20 mouse cellular contexts compared by ENCODE assay signal in genomic region chr1:91615396-91615795, GRCm38 (mm10).
A peak's percentile ranks its signal among the peaks of the same experiment; 100 is the strongest.
DNase-seq lines count a peak whose midpoint lies in the region; ATAC-seq and TF ChIP-seq lines count a peak whose summit lies in the region.
"Had no signal": no experiment of that assay in that cellular context is flagged by ENCODE, and none has a peak within 500 bp of the region (broad histone marks: within the 10 kb centered on the region; RNA-seq: fewer than 3 reads in every experiment).

No protein-coding gene starts in this region.

- TF ChIP-seq CTCF in lung, postnatal 0 days (IDR thresholded peaks at IDR 0.05), result no peak

- H3K27ac ChIP-seq in kidney, embryonic 16.5 days (ENCODE audit: low read length), result no peak overlapping the region
- H3K27ac ChIP-seq in limb, embryonic 10.5 days, result peak overlapping the region; percentile 32; the same call in 1 of the 2 replicates
- H3K27ac ChIP-seq in lung, postnatal 0 days (ENCODE audit: low read length), result no peak overlapping the region
- H3K27ac ChIP-seq: embryonic facial prominence, embryonic 13.5 days; forebrain, embryonic 13.5 days; gastrocnemius, adult 2 months; hindbrain, embryonic 10.5 days had no signal

- no peaks in the 10 kb centered on the region for H3K36me3 ChIP-seq in kidney, embryonic 16.5 days (ENCODE audit: insufficient read depth, low read length)
- H3K36me3 ChIP-seq in limb, embryonic 10.5 days, result no peaks in the 10 kb centered on the region
- H3K36me3 ChIP-seq in lung, postnatal 0 days (ENCODE audit: insufficient read depth, low read length), result no peaks in the 10 kb centered on the region
- H3K36me3 ChIP-seq: embryonic facial prominence, embryonic 13.5 days; G1E; heart, embryonic 12.5 days; hindbrain, embryonic 10.5 days had no signal

- no peak for TF ChIP-seq EP300 in lung, postnatal 0 days (IDR thresholded peaks at IDR 0.05)

- 0 out of 2 replicates have a peak, but pooled peaks cover under 1% of the 10 kb centered on the region for H3K27me3 ChIP-seq in kidney, embryonic 16.5 days (ENCODE audit: insufficient read depth, low read length)
- H3K27me3 ChIP-seq in limb, embryonic 10.5 days (ENCODE audit: low read depth, poor library complexity, severe bottlenecking), result peaks cover 11% of the 10 kb centered on the region; the same call in 1 of the 2 replicates
- H3K27me3 ChIP-seq in lung, postnatal 0 days (replicated peaks; ENCODE audit: insufficient read depth, low read length), result no peaks in the 10 kb centered on the region
- H3K27me3 ChIP-seq: embryonic facial prominence, embryonic 13.5 days; forebrain, embryonic 13.5 days; heart, embryonic 12.5 days had no signal

- H3K4me2 ChIP-seq in kidney, embryonic 16.5 days (replicated peaks; ENCODE audit: low read depth, low read length), result no peak overlapping the region
- H3K4me2 ChIP-seq in lung, postnatal 0 days (replicated peaks; ENCODE audit: low read depth, low read length), result no peak overlapping the region
- H3K4me2 ChIP-seq: embryonic facial prominence, embryonic 13.5 days; forebrain, embryonic 13.5 days; heart, embryonic 12.5 days had no signal

- H3K4me3 ChIP-seq in kidney, embryonic 16.5 days (ENCODE audit: low read length), result no peak overlapping the region
- H3K4me3 ChIP-seq in limb, embryonic 10.5 days, result no peak overlapping the region
- no peak overlapping the region for H3K4me3 ChIP-seq in lung, postnatal 0 days (ENCODE audit: low read depth, low read length)
- H3K4me3 ChIP-seq: embryonic facial prominence, embryonic 13.5 days; forebrain, embryonic 13.5 days; gastrocnemius, adult 2 months; heart, embryonic 12.5 days; hindbrain, embryonic 10.5 days had no signal

- no peak overlapping the region for H3K9ac ChIP-seq in kidney, embryonic 16.5 days (replicated peaks; ENCODE audit: low read length)
- no peak overlapping the region for H3K9ac ChIP-seq in lung, postnatal 0 days (replicated peaks; ENCODE audit: low read depth)
- H3K9ac ChIP-seq: embryonic facial prominence, embryonic 13.5 days; forebrain, embryonic 13.5 days; heart, embryonic 12.5 days had no signal

- peaks cover 15% of the 10 kb centered on the region for H3K4me1 ChIP-seq in kidney, embryonic 16.5 days (ENCODE audit: insufficient read depth, low read length)
- H3K4me1 ChIP-seq in limb, embryonic 10.5 days, result peaks cover 73% of the 10 kb centered on the region
- peaks cover 4% of the 10 kb centered on the region; the same call in 1 of the 2 replicates for H3K4me1 ChIP-seq in lung, postnatal 0 days (ENCODE audit: insufficient read depth, low read depth, low read length)
- H3K4me1 ChIP-seq: forebrain, embryonic 13.5 days had no signal

- H3K9me3 ChIP-seq in kidney, embryonic 16.5 days (ENCODE audit: low read length), result no peaks in the 10 kb centered on the region
- H3K9me3 ChIP-seq in limb, embryonic 10.5 days (replicated peaks), result no peaks in the 10 kb centered on the region
- H3K9me3 ChIP-seq in lung, postnatal 0 days (ENCODE audit: low read length), result no peaks in the 10 kb centered on the region
- H3K9me3 ChIP-seq: embryonic facial prominence, embryonic 13.5 days; forebrain, embryonic 13.5 days; G1E; heart, embryonic 12.5 days; hindbrain, embryonic 10.5 days had no signal

- 52% methylated on average over 5 of the region's 5 CpGs for WGBS in kidney, embryonic 16.5 days
- WGBS in limb, embryonic 10.5 days, result 82% methylated on average over 5 of the region's 5 CpGs
- whole genome bisulfite sequencing in lung, postnatal 0 days, result 53% methylated on average over 5 of the region's 5 CpGs

- no peak for ATAC-seq in kidney, embryonic 16.5 days (ENCODE audit: low FRiP score, low TSS enrichment)
- no peak for ATAC-seq in lung, postnatal 0 days
- ATAC-seq: CD4-positive, CD25-positive, alpha-beta regulatory T cell, adult 4 months; forebrain, embryonic 13.5 days had no signal

- DNase-seq in kidney, adult 11 months, result peak; percentile 59
- DNase-seq in kidney, adult 8-10 months, result peak; percentile 45 to 60
- peak; percentile 78 for DNase-seq in kidney, postnatal 14 days
- no peak for DNase-seq in limb, embryonic 10.5 days (ENCODE audit: low spot score)
- no peak for DNase-seq in lung, postnatal 0 days (ENCODE audit: low spot score)
- no peak for DNase-seq in urinary bladder, adult 18-20 months (ENCODE audit: low spot score in 2 of 2)
- DNase-seq: adrenal gland, adult 8-10 months; adrenal gland, postnatal 36 days; B cell, adult 2 months; cerebellum, adult 8-10 months; cerebellum, postnatal 14 days; gastrocnemius, adult 2 months; gastrocnemius, postnatal 25 days had no signal

Comparison
In these comparisons a context has a peak if more than half of its experiments do, and no peak if none do; other contexts are left out.
1. DNase-seq: peak in kidney, adult 11 months (single experiment), kidney, adult 8-10 months (2 of 2) and kidney, postnatal 14 days (single experiment); none in limb, embryonic 10.5 days (single experiment), lung, postnatal 0 days (single experiment) and urinary bladder, adult 18-20 months (0 of 2).